Mouse (Mus musculus) layer of hippocampus, adult 8-10 months (tissue): ENCODE data around the gene Ptms. TPM values are rescaled to one million over a fixed set of nuclear protein-coding genes. Genes with fewer than 3 reads are reported as not detected.

ENCODE experiments used
- DNase-seq, 2 experiments: peaks; one replicate each; pipeline ENCODE4 v3.0.0; 2022; ENCODE audit warnings: low spot score in 2 of 2
- total RNA-seq, 4 experiments: library from RNA; stranded (reverse); gene quantifications; 2 replicates each; pipeline ENCODE4 v1.2.4; 2022

The Ptms gene
- 100 to 1,000 TPM; 881 to 936 (median 911) TPM for total RNA-seq

DNA sequence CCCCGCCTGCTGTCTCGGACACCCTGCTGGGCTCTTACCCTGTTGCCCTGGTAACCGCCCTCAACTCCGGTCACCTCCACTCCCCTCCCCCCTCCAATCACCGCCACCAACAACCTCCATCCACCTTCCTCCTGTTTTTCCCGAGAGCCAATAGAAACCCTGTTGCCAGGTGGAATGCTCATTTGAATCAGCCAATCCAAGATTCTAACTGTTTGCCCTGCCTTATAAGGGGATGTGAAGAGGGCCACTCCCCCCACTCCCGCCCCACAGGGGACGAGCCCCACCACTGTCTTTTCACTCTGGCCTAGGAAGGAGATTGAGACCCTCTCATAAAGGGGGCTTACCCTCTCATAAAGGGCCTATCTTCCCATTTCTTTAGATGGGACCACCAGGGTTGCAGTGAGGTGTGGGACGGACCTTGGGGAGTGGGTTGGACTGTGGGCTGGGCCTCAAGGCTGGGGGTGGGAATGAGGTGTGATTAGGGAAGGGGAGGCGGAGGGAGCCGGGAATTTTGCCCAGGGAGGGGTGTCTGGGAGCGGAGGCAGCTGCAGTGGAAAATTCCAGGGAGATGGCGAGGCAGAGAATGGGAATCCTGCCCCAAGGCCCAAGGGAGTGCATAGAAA lies at the start of gene Ptms:
Gene Ptms (minus strand): TSS at position 409 of the 623 bp plus-strand sequence.
- DNase-seq: peak; percentile 91 to 96

DNA sequence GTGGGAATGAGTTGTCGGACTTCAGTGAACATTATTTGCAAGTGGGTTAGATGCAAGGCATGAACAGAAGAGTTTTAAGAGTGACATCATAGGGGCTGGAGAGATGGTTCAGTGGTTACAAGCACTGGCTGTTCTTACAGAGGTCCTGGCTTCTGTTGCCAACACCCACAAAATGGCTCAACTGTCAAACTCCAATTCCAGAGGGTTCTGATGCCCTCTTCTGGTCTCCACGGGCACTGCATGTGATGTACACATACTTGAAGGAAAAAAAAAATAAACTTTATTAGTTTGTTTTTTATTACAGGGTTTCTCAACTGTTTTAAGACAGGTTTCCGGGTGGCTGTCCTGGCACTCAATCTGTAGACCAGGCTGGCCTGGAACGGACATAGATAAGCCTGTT lies 47.9 kb upstream of the Ptms start:
- peak in 1 of 2 experiments; percentile 26 for DNase-seq

DNA sequence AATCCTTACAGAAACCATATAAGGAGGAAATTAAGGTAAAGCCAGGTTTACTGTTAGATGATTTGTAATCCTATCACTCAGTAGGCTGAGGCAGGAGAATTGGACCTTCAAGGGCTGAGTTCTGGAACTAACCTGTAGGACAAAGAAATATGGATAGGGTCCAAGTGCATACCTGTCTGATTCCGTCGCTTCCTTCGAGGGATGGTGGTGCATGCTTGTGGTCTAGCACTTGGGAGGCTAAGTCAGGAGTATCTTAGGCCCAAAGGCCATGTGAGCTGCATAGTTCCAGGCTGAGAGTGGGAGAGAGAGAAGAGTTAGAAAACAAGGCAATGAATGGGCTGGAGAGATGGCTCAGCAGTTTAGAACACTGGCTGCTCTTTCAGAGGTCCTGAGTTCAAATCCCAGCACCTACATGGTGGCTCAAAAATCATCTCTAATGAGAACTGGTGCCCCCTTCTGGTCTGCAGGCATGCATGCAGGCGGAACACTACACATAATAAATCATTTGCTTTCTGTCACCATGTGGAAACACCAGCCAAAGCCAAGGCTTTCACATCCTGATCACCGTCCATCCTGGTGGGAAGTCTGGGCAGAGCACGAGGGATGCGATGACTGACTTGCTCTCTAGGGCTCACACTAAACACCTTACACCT lies 46.7 kb upstream of the Ptms start:
- DNase-seq: no peak

DNA sequence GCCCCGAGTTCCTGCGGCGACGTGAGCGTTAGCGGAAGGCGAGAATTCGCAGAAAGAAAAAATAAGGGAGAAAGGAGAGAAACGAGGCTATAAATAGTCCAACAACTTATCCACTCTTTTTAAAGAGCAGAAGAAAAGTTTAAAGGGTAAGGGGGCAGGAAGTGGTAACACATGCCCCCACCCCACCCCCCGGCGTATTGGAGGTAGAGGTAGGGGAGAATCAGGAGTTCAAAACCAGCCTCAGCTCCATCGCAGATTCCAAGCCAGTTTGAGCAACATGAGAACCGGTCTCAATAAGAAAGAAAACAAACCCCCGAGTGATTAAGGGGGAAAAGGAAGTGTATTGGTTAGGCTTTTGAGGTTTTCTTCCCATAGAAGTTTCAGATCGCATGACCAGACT lies 45.8 kb upstream of the Ptms start:
- DNase-seq: no peak

GRCm38 (mm10) chr6:124965088-124965719 lies 45.3 kb upstream of the Ptms start, which contains the start of gene Cops7a:
Gene Cops7a, minus strand, starts transcription at chr6:124965538.
- DNase-seq: peak; percentile 90 to 93

GRCm38 (mm10) chr6:124964638-124965037 lies 44.7 kb upstream of the Ptms start:
- DNase-seq: no peak

GRCm38 (mm10) chr6:124961021-124961420 lies 41.1 kb upstream of the Ptms start:
- DNase-seq: no peak

DNA sequence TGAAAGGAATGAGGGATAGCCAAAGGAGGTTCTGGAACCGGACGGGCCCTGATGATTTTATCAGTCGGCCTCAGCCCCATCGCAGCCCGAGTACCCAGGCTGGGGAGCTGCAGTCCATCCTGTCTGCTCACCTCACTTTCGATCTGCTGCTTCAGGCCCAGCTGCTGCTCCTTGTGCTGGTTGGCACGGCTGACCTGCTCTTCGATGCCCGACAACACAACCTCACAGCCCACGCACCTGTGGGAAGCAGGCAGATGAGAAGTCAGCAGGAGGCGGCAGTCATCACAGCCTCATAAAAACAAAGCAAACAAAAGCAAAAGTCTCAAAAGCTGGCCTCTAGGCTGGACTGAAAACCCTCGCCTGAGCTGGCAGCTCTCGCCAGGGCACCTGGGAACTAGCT lies 40.1 kb upstream of the Ptms start:
- DNase-seq: no peak

DNA sequence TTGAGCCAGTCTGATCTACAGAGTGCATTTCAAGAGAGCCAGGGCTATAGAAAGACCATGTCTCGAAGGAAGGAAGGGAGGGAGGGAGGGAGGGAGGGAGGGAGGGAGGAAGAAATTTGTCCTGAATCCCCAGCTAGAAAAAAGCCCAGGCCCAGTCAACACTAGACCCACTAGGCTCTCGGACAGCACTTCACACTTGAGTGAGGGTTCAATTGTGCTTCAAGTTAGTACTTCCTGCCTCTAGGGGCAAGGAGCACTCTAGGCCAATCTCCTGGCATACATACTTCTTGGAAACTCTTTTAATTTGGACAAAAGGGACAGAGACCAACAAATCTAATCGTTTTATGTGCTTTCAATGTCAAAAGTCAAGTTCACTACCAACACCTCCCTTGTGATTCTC lies 38.2 kb upstream of the Ptms start:
- DNase-seq: no peak

DNA sequence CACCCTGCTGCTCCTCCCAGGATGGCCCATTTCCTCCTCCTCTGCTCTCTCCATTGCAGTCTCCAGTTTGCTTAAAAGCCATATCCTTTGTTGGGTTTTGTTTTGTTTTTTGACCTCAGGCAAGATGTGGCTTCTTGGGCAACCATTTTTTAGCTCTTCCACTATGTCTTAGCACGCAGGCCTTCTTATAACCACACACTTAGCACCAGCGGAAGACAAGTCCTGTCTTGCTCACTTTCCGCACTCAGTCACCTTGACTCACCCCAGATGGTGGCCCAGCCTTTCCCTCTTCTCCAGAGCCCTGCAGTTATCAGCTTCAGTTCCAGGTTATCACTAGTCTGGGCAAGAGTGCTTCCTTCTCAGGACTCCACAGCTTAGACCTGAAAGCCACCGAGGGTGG lies 35.3 kb upstream of the Ptms start:
- DNase-seq: no peak

DNA sequence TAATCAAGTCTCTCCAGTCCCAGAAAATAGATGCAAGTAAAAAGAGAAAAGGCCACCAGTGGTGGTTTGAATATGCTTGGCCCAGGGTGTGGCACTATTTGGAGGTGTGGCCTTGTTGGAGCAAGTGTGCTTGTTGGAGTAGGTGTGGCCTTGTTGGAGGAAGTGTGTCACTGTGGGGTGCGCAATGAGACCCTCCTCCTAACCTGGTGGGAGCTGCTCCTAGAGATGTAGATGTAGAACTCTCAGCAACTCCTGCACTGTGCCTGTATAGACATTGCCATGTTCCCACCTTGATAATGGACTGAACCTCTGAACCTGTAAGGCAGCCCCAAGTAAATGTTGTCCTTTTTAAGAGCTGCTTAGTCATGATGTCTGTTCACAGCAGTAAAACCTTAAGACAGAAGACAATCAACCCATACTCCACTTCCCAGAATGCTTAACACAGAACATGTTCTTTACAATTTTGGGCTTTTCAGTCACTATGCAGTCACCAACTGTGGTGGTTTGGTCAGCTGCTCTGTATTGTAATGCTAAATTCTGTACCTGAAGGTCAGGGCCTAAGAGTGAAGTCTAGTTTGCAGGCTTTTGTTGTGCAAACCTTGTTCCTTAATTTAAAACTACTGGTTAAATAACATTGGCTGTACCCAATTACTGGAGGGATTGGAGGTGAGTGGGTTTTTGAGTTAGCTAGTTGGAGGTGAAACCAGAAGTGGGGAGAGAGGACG lies 34.2 kb upstream of the Ptms start:
- DNase-seq: no peak

DNA sequence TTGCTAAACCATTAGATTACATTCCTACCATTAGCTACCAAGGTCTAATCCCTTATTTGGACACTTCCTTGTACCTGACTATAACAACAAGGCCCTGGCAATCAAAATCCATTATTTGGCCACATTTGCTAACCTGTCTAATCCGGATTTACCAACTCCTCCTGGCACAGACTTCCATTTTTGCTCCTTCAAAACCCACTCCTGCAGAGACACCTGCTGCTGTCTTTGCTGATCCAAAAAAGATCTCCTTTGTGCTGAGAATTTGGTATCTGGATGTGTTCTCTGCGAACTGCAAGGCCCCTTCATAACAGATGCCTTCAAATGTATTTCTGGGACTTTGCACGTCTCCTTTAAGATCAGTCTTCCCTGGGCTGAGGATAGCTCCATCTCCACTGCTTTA lies 23.6 kb upstream of the Ptms start:
- no peak for DNase-seq

DNA sequence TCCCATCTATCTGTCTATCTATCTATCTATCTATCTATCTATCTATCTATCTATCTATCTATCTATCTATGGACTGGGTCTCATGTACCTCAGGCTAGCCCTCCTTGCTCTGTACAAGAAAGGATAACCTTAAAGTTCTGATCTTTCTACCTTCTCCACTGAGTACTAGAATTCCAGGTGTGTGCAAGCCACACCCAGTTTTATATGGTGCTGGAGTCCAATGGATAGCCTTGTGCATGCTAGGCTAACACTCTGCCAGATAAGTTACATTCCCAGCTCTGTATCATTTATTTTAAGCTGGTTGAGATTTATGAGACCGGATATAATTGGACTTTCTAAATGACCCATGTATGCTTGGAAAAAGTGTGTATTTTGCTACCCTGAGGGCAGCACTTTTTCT lies 21.8 kb upstream of the Ptms start:
- DNase-seq: no peak

DNA sequence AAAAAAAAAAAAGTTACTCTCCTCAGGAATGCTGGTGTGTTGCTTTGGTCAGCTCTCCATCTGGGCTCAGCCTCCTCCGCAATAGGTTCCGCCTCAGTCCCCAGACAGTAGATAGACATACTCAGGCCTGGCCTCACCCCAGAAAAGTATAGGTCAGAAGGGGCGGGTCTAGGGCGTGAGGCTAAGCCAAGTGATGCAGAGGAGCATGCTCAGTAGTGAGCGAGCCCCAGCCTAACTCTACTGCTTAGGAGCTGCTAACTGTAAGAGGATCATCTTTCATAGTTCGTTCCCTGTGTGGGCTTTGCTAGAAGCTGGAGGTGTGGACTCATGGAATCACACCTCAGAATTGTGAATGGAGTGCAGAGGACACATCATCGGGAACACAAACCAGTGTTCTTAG lies 18.7 kb upstream of the Ptms start:
- DNase-seq: no peak

- DNase-seq: no peak
Measured at GRCm38 (mm10) chr6:124937493-124937892, 17.6 kb upstream of the Ptms start.

- no peak for DNase-seq
Measured at GRCm38 (mm10) chr6:124936681-124937080, 16.8 kb upstream of the Ptms start.

GRCm38 (mm10) chr6:124934670-124935069 lies 14.8 kb upstream of the Ptms start:
- DNase-seq: no peak

GRCm38 (mm10) chr6:124933127-124933526 lies 13.2 kb upstream of the Ptms start:
- no peak for DNase-seq

- DNase-seq: no peak
Measured at GRCm38 (mm10) chr6:124932314-124932695, 12.4 kb upstream of the Ptms start.

DNA sequence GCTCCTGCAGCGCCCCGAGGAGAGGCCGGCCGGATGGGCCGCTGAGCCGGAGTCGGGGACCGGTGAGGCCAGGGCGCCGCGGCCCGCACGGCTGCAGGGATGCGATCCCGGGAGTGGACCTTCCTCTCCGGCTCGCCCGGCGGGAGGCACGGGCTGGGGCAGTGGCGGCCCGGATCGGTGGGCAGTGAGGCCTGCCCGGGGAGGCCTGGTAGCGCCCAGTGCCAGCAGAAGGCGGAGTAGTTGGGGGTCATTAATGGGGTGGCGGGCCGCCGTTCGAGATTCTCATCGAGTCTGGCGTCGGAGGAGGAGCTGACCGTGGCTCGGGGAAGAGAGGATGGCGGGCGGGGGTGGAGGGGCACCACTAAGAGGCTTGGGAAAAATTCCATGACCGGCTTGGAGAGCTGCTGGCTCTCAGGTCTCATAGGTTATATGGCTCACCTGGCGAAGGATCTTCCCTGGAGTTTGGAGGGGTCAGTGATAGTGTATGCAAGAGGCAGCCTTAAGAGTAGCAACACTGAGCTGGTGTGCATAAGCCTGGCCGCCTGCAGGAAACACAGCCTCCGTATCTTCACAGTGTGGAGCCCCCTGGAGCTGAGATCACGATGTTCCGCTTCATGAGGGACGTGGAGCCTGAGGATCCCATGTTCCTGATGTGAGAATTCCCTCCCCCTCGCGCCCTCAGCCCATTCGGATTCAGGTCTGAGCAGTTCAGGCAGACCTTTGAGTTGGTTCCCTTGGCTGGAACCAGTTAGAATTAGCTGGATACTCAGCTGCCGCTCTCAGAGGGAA lies 11.8 kb upstream of the Ptms start:
- no peak for DNase-seq

DNA sequence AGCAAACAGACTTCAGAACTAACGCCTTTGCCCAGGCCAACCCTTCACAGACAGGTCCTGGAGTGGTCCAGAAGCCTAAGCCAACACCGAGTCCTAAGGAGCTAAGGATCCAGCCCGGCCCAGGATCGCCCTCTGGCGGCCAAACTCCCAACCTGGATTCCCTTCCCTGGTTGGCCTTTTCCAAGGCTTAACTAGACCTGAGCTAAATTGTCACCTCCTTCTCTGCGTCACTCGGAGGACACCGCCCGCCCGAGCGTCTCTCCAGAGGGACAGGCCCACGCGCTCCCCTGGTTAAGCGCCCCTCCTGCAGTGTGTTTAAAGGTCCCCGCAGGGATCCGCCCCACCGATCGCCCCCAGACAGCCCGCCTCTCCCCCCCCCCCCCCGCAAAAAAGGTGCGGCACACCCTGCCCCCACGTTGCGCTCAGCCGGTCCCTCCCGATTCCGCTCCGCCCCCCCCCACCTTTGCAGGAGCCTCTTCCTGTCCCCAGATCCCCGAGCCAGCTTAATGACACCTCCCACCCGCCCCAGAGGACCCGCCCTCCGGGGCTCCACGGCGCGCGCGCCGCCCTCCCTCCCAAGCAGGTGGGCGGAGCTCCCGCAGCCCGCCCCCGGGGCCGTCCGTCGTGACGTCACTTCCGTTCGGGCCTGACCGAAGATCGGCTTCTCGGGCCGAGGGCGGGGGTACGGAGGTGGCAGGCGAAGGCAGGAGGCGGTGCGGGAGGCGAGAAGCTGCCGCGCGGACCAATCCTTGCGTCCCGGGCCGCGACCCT lies 11.0 kb upstream of the Ptms start, which contains the start of gene Mlf2:
Gene Mlf2 (plus strand): TSS at position 633 of the 771 bp plus-strand sequence.
- peak; percentile 97 to 99 for DNase-seq
